ENCODE assay signal across 25 mouse cellular contexts in genomic region chr3:141244725-141245298, GRCm38 (mm10). TPM values are rescaled to one million over a fixed set of nuclear protein-coding genes. Genes with fewer than 3 reads are reported as not detected.
"Had no signal": no experiment of that assay in that cellular context is flagged by ENCODE, and none has a peak within 500 bp of the region (broad histone marks: within the 10 kb centered on the region; RNA-seq: fewer than 3 reads in every experiment).

No protein-coding gene starts in this region.

- ATAC-seq: liver, postnatal 0 days; lung, postnatal 0 days had no signal

- H3K36me3 ChIP-seq: limb, embryonic 12.5 days; limb, embryonic 15.5 days; midbrain, embryonic 10.5 days; neural tube, embryonic 12.5 days; neural tube, embryonic 15.5 days had no signal

- DNase-seq: kidney, postnatal 14 days; kidney, postnatal 4 days; left cerebral cortex, postnatal 4 days; liver, postnatal 0 days; lung, embryonic 14.5 days; lung, postnatal 36 days; midbrain, embryonic 14.5 days; right cerebral cortex, adult 18-20 months; right cerebral cortex, postnatal 14 days; right cerebral cortex, postnatal 4 days; thymus, adult 2 months; thymus, postnatal 14 days; thymus, postnatal 4 days had no signal

- H3K27me3 ChIP-seq: limb, embryonic 12.5 days; limb, embryonic 15.5 days; megakaryocyte, embryonic 14.5 days; neural tube, embryonic 12.5 days; neural tube, embryonic 15.5 days had no signal

- H3K4me2 ChIP-seq: limb, embryonic 12.5 days; limb, embryonic 15.5 days; liver, embryonic 11.5 days; lung, embryonic 14.5 days; neural tube, embryonic 12.5 days; neural tube, embryonic 15.5 days had no signal

- H3K4me1 ChIP-seq: limb, embryonic 12.5 days; limb, embryonic 15.5 days; megakaryocyte, embryonic 14.5 days; midbrain, embryonic 10.5 days; neural tube, embryonic 12.5 days; neural tube, embryonic 15.5 days had no signal

- H3K9ac ChIP-seq: limb, embryonic 12.5 days; limb, embryonic 15.5 days; liver, embryonic 14.5 days; liver, postnatal 0 days; lung, embryonic 14.5 days; neural tube, embryonic 12.5 days; neural tube, embryonic 15.5 days had no signal

- H3K27ac ChIP-seq: limb, embryonic 12.5 days; limb, embryonic 15.5 days; liver, embryonic 14.5 days; midbrain, embryonic 10.5 days; neural tube, embryonic 12.5 days; neural tube, embryonic 15.5 days; stomach, postnatal 0 days had no signal

- H3K4me3 ChIP-seq: limb, embryonic 12.5 days; limb, embryonic 15.5 days; megakaryocyte, embryonic 14.5 days; midbrain, embryonic 10.5 days; neural tube, embryonic 12.5 days; neural tube, embryonic 15.5 days had no signal

- H3K9me3 ChIP-seq: limb, embryonic 12.5 days; limb, embryonic 15.5 days; megakaryocyte, embryonic 14.5 days; midbrain, embryonic 10.5 days; neural tube, embryonic 12.5 days; neural tube, embryonic 15.5 days had no signal

RNA-seq across cellular contexts. Expression of gene Pdha2, which starts 32.7 kb away (rescaled TPM):
- polyA plus RNA-seq: kidney, embryonic 16.5 days; limb, embryonic 12.5 days; limb, embryonic 15.5 days; liver, embryonic 11.5 days; liver, embryonic 14.5 days; liver, postnatal 0 days; lung, embryonic 14.5 days; lung, postnatal 0 days; midbrain, embryonic 10.5 days; midbrain, embryonic 14.5 days; neural tube, embryonic 12.5 days; neural tube, embryonic 15.5 days; stomach, embryonic 14.5 days; stomach, postnatal 0 days; thymus, adult 2 months had no signal
